Mouse (Mus musculus): ENCODE measurements around the gene Myo1g. TPM values are rescaled to one million over a fixed set of nuclear protein-coding genes. Genes with fewer than 3 reads are reported as not detected.
"Not testable (repeated sequence)": the region's sequence is repeated elsewhere in the genome, so short reads cannot be mapped to it uniquely, and the experiment has no call there.

Myo1g gene
- polyA plus RNA-seq, 1 experiment from 2014 or later: 0.29 TPM

DNA sequence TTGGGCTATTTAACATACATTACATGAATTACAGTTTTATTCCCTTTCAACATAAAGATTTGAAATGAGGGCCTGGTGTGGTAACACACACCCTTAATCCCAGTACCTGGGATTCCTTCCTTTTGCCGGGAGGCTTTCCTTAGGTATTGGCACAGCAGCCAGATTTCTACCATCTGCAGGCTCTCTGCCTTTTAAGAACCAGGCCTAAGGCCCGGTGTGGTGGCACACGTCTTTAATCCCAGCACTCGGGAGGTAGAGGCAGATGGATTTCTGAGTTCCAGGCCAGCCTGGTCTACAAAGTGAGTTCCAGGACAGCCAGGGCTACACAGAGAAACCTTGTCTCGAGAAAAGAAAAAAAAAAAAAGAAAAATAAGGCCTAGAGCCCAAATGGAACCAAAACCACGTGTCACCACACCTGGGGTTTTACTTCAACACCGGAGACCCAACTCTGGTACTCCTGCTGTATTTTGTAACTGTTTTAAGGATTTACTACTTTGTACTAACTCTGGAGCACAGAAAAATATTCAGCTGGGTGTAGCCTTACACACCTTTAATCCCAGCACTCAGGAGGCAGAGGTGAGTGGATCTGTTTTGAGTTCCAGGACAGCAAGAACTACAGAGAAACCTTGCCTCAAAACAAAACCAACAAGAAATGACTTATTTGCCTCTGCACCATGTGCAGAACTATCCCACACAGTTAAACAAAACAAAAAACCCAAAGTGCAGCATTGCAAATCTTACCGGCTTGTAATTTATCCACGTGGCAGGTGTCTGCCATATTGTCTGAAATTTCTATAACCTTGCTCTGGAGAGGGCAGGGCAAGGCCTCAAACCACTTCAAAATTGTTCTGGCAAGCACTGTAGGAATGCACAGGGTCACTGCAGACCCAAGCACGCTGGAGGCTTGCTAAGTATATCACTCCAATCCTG, 6.8 kb upstream of the Myo1g start:
- ATAC-seq (replicated peaks; ENCODE audit: insufficient number of reproducible peaks, low FRiP score, low TSS enrichment, low read depth) (no peak), DNase-seq (ENCODE audit: low spot score) (no peak)
- peak overlapping the region; percentile 71 for H3K4me3 ChIP-seq (ENCODE audit: low read depth, low read length)
- H3K9me3 ChIP-seq (replicated peaks; ENCODE audit: control insufficient read depth, low read length): no peaks in the 10 kb centered on the region
- peak overlapping the region; percentile 83 for H3K4me2 ChIP-seq (ENCODE audit: low read depth, low read length)
- H3K36me3 ChIP-seq (replicated peaks; ENCODE audit: control insufficient read depth, insufficient read depth, low read depth, low read length): peaks cover 8% of the 10 kb centered on the region
- WGBS: 18% methylated on average over 10 of the region's 10 CpGs
- peak overlapping the region; percentile 76 for H3K27ac ChIP-seq (replicated peaks; ENCODE audit: low read depth, low read length)
- H3K4me1 ChIP-seq (ENCODE audit: control insufficient read depth, insufficient read depth, low read length): no peaks in the 10 kb centered on the region
- peak overlapping the region; percentile 81 for H3K9ac ChIP-seq (replicated peaks; ENCODE audit: low read length)
- H3K27me3 ChIP-seq (ENCODE audit: control insufficient read depth, insufficient read depth, low read length): no peaks in the 10 kb centered on the region

DNA sequence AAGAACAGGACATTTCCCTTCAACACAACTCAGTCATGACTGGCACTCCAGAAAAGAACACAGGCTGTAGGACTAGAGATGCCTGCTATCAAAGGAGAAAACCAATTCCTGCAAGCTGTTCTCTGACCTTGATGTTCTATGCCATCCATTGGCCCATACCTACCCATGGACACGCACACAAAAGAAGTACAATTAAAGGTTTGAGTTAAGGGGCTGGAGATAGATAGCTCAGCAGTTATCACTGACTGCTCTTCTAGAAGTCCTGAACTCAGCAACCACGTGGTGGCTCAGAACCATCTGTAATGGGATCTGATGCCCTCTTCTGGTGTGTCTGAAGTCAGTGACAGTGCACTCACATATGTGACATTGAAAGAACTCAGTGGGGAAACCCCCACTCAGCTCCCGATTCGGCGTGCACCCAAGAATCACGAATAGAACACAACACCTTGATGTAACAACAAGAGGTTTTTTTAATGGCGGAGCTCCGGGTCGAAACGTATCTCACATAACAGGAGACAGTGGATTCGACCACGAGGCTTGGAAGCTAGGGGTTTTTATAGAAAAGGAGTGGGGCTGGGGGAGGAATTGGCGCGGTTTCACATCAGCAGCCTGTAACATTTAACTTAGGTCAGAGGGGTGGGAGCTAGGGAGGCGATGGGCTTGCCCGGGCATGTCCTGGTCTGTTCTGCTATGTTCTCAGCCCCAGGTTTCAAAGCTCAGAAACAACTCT, 5.9 kb upstream of the Myo1g start:
- peak overlapping the region; percentile 83; the same call in 1 of the 2 replicates for H3K4me2 ChIP-seq (ENCODE audit: low read depth, low read length)
- H3K9me3 ChIP-seq (replicated peaks; ENCODE audit: control insufficient read depth, low read length); H3K27me3 ChIP-seq (ENCODE audit: control insufficient read depth, insufficient read depth, low read length); H3K27ac ChIP-seq (replicated peaks; ENCODE audit: low read depth, low read length); ATAC-seq (replicated peaks; ENCODE audit: insufficient number of reproducible peaks, low FRiP score, low TSS enrichment, low read depth); DNase-seq (ENCODE audit: low spot score); H3K36me3 ChIP-seq (replicated peaks; ENCODE audit: control insufficient read depth, insufficient read depth, low read depth, low read length); H3K4me1 ChIP-seq (ENCODE audit: control insufficient read depth, insufficient read depth, low read length): not testable (repeated sequence)
- peak overlapping the region; percentile 81; the same call in 1 of the 2 replicates for H3K9ac ChIP-seq (replicated peaks; ENCODE audit: low read length)
- peak overlapping the region; percentile 71 for H3K4me3 ChIP-seq (ENCODE audit: low read depth, low read length)
- 71% methylated on average over 10 of the region's 16 CpGs for WGBS

DNA sequence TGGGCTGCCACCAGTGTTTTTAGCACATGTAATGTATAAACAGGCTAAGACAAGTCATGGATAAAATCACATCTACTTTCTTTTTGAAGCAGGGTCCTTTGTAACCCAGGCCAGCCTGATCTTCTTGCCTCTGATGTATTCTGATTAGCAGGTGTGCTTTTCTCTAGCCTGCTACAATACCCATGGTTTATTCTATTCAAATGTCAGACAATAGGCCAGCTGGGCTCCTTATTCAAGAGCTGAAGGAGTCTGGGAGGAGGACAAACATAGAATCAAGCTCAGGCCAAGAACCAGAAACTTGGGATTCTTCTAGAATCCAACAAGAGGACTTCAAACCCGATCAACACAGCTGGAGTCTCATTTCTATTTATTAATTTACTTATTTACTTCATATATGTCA, 4.5 kb upstream of the Myo1g start:
- H3K9ac ChIP-seq (replicated peaks; ENCODE audit: low read length): no peak overlapping the region
- no peak for DNase-seq (ENCODE audit: low spot score)
- no peak overlapping the region for H3K4me2 ChIP-seq (ENCODE audit: low read depth, low read length)
- no peaks in the 10 kb centered on the region for H3K4me1 ChIP-seq (ENCODE audit: control insufficient read depth, insufficient read depth, low read length)
- H3K27ac ChIP-seq (replicated peaks; ENCODE audit: low read depth, low read length): no peak overlapping the region
- H3K4me3 ChIP-seq (ENCODE audit: low read depth, low read length): no peak overlapping the region
- no peak for ATAC-seq (replicated peaks; ENCODE audit: insufficient number of reproducible peaks, low FRiP score, low TSS enrichment, low read depth)
- H3K27me3 ChIP-seq (ENCODE audit: control insufficient read depth, insufficient read depth, low read length): no peaks in the 10 kb centered on the region
- peaks cover 8% of the 10 kb centered on the region for H3K36me3 ChIP-seq (replicated peaks; ENCODE audit: control insufficient read depth, insufficient read depth, low read depth, low read length)
- WGBS: 93% methylated on average over 1 of the region's 1 CpGs
- no peaks in the 10 kb centered on the region for H3K9me3 ChIP-seq (replicated peaks; ENCODE audit: control insufficient read depth, low read length)

GRCm38 (mm10) chr11:6524880-6525238, 4.1 kb upstream of the Myo1g start:
- Histone ChIP-seq H3K4me2 (ENCODE audit: low read depth, low read length) (no peak overlapping the region), H3K27ac (replicated peaks; ENCODE audit: low read depth, low read length) (no peak overlapping the region), H3K36me3 (replicated peaks; ENCODE audit: control insufficient read depth, insufficient read depth, low read depth, low read length) (peaks cover 8% of the 10 kb centered on the region), H3K9ac (replicated peaks; ENCODE audit: low read length) (no peak overlapping the region), H3K27me3 (ENCODE audit: control insufficient read depth, insufficient read depth, low read length) (no peaks in the 10 kb centered on the region), H3K9me3 (replicated peaks; ENCODE audit: control insufficient read depth, low read length) (no peaks in the 10 kb centered on the region), H3K4me1 (ENCODE audit: control insufficient read depth, insufficient read depth, low read length) (no peaks in the 10 kb centered on the region), H3K4me3 (ENCODE audit: low read depth, low read length) (no peak overlapping the region)
- no peak for ATAC-seq (replicated peaks; ENCODE audit: insufficient number of reproducible peaks, low FRiP score, low TSS enrichment, low read depth)
- WGBS: 92% methylated on average over 4 of the region's 4 CpGs
- DNase-seq (ENCODE audit: low spot score): no peak

- ATAC-seq (replicated peaks; ENCODE audit: insufficient number of reproducible peaks, low FRiP score, low TSS enrichment, low read depth) (no peak), DNase-seq (ENCODE audit: low spot score) (no peak)
- Histone ChIP-seq H3K4me2 (ENCODE audit: low read depth, low read length) (no peak overlapping the region), H3K27me3 (ENCODE audit: control insufficient read depth, insufficient read depth, low read length) (no peaks in the 10 kb centered on the region), H3K4me3 (ENCODE audit: low read depth, low read length) (no peak overlapping the region), H3K9ac (replicated peaks; ENCODE audit: low read length) (no peak overlapping the region), H3K4me1 (ENCODE audit: control insufficient read depth, insufficient read depth, low read length) (no peaks in the 10 kb centered on the region), H3K36me3 (replicated peaks; ENCODE audit: control insufficient read depth, insufficient read depth, low read depth, low read length) (peaks cover 8% of the 10 kb centered on the region), H3K27ac (replicated peaks; ENCODE audit: low read depth, low read length) (no peak overlapping the region), H3K9me3 (replicated peaks; ENCODE audit: control insufficient read depth, low read length) (no peaks in the 10 kb centered on the region)
- 92% methylated on average over 8 of the region's 8 CpGs for WGBS
Observed at GRCm38 (mm10) chr11:6524165-6524879, 3.6 kb upstream of the Myo1g start.

DNA sequence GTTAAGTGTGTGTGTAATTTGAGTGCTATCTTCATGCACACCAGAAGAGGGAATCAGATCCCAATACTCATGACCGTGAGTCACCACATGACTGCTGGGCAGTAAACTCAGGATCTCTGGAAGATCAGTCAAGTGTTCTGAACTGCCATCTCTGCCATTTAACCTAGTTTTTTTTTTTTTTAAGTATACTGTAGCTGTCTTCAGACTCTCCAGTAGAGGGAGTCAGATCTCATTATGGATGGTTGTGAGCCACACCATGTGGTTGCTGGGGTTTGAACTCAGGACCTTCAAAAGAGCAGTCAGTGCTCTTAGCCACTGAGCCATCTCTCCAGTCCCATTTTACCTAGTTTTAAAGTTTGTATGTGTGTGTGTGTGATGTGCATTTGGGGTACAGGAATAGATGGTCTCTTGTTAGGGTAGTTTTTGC, 2.9 kb upstream of the Myo1g start:
- Histone ChIP-seq H3K4me3 (ENCODE audit: low read depth, low read length) (no peak overlapping the region), H3K9ac (replicated peaks; ENCODE audit: low read length) (no peak overlapping the region), H3K4me1 (ENCODE audit: control insufficient read depth, insufficient read depth, low read length) (no peaks in the 10 kb centered on the region), H3K36me3 (replicated peaks; ENCODE audit: control insufficient read depth, insufficient read depth, low read depth, low read length) (peaks cover 8% of the 10 kb centered on the region), H3K9me3 (replicated peaks; ENCODE audit: control insufficient read depth, low read length) (no peaks in the 10 kb centered on the region), H3K27ac (replicated peaks; ENCODE audit: low read depth, low read length) (no peak overlapping the region), H3K27me3 (ENCODE audit: control insufficient read depth, insufficient read depth, low read length) (no peaks in the 10 kb centered on the region), H3K4me2 (ENCODE audit: low read depth, low read length) (no peak overlapping the region)
- 51% methylated on average over 1 of the region's 1 CpGs for WGBS
- ATAC-seq (replicated peaks; ENCODE audit: insufficient number of reproducible peaks, low FRiP score, low TSS enrichment, low read depth): no peak
- DNase-seq (ENCODE audit: low spot score): no peak

GRCm38 (mm10) chr11:6522782-6523525, 2.2 kb upstream of the Myo1g start:
- 72% methylated on average over 9 of the region's 9 CpGs for WGBS

More at GRCm38 (mm10) chr11:6522782-6523525, 2.2 kb upstream of the Myo1g start:
- Histone ChIP-seq H3K4me2 (ENCODE audit: low read depth, low read length) (no peak overlapping the region), H3K27ac (replicated peaks; ENCODE audit: low read depth, low read length) (no peak overlapping the region), H3K4me1 (ENCODE audit: control insufficient read depth, insufficient read depth, low read length) (no peaks in the 10 kb centered on the region), H3K36me3 (replicated peaks; ENCODE audit: control insufficient read depth, insufficient read depth, low read depth, low read length) (peaks cover 8% of the 10 kb centered on the region), H3K4me3 (ENCODE audit: low read depth, low read length) (no peak overlapping the region), H3K27me3 (ENCODE audit: control insufficient read depth, insufficient read depth, low read length) (no peaks in the 10 kb centered on the region), H3K9me3 (replicated peaks; ENCODE audit: control insufficient read depth, low read length) (no peaks in the 10 kb centered on the region), H3K9ac (replicated peaks; ENCODE audit: low read length) (no peak overlapping the region)
- ATAC-seq (replicated peaks; ENCODE audit: insufficient number of reproducible peaks, low FRiP score, low TSS enrichment, low read depth) (no peak), DNase-seq (ENCODE audit: low spot score) (no peak)

Measured in embryonic facial prominence, embryonic 11.5 days (tissue).